Mouse (Mus musculus): ENCODE data around the gene Alg9.
"Not testable (repeated sequence)": the region's sequence is repeated elsewhere in the genome, so short reads cannot be mapped to it uniquely, and the experiment has no call there.

Alg9 gene

DNA sequence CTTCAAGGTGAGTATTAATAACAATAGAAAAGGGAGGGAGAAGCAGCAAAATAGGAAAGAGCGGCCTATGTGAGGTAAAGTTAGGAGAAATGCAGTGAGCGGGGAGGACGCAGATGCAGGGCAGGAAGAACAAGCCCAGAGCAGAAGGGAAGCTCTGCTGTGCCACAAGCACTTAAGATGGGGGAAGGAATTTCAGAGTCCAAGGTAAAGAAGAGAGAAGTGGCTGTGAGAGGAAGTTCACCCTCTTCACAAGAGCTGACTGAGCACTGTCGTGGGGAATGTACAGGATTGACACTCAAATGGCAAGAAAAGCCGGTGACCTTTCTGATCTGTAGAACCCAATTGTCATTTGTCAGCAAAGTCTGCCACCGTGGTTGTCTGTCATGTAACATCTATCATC is 43.2 kb downstream of the Alg9 start:
- peak in 1 of 2 experiments; percentile 24 for DNase-seq

DNA sequence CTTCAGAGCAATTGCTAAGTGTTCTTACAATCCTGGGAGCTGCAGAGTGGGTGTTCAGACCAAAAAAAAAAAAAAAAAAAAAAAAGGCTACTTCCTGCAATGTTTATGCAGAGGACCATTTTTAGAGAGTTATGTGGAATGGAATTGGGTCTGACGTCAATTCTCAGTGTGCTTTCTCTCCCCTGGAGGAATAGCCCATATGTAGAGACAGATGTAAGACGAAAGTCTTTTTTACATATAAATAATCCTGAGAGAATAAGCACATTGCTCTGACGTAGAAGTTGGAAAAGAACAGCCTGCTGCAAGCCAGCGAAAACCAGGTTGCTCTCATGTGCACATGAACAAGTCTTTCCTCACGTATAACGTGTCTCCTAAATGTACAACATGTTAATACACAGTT is 44.9 kb downstream of the Alg9 start:
- DNase-seq, result no peak

DNA sequence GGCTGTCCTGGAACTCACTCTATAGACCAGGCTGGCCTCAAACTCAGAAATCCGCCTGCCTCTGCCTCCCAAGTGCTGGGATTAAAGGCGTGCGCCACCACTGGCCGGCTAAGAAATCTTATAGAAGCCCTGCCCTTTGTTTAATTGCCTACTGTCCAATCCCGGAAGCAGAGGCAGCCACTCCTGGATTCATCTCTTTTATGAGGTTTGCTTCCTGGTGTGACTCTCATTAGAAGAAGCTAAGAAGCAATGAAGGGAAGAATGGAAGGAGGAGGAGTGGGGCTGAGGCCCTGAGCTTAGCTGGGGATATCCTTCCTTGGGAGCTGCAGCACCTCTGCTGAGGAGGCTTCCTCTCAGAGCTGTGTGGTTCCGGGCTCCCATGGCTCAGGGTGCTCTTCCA is 46.8 kb downstream of the Alg9 start:
- DNase-seq, result no peak

DNA sequence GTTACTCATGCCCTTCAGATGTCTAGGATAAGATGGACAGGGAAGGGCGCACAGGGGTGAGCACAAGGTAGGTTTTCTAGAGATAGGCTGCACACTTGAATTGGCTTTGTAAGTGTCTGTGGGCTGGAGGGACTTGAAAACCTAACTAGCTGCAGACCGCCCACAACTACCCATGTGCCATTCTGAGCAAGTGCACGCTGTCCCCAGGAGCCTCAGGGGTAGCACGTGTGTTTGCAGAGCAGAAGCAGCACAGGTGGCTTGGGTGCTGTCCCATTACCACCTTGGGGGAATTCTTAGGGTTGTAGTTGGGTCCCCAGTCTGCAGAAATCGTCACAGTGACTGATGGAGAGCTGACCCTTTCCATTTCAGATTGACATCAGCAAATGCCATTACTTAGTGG is 47.4 kb downstream of the Alg9 start:
- no peak for DNase-seq

DNA sequence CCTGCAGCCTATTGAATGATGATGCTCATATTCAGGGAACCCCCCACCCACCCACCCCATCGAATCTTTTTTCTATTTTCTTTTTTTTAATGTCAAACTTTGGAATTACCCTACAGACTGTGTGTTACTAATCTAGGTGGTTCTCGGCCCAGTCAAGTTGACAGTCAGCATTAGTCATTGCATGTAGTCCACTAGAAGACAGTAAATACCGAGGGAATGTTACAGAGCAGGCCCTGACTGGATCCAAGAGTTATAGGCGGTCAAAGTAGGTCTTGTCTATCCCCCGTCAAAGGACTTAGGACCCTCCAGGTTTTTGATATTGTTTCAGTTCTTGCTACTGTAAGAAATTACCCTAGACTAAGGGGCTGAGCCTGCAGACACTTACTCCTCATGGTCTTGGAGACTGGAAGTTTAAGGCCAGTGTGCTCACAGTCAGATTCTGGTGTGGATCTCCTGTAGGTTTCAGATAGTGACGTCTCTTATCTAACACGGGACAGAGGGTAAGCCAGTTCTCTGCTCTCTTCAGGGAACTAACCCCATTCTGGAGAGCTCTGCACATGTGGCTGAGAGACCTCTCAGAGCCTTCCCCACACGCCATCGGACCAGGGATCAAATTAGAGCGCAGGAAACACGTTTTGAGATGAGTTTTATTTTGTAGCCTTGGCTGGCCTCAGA is 49.1 kb downstream of the Alg9 start:
- DNase-seq, result no peak

DNA sequence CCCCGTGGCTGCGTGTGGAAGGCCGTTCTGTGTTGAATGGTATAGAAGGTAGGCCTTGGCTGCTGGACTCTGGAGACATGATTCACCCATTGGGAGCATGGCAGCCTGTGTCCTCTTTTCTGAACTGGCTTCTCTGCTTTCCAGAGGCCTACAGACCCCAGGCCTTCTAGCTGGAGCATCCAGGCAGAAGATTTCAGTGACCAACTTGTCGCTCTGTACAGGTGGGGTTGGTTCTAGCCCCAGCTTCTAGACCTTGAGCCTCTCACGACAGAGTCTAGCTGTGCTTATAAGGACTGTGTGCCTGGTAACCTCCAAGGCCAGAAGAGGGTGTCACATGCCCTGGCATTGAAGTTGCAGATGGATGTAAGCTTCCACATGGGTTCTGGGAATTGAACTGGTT is 56.7 kb downstream of the Alg9 start:
- no peak for DNase-seq

DNA sequence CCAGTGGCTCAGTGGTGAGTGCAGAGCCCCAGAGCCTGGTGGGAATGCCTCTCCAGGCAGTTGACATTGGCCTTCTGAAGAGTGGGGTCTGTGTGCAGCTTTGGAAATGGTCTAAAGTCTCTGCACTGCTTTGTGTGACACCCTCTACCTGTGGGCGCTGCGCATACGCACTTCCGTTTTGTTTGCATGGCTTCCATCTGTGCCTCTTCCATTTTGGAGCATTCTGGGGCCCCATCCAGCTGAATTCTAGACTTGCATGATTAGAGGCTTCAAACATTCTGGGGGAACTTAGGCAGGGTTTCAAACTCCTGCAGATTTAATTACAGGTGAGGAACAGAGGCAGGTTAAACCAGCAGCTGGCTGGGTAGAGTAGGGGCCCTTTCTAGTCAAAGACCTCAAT is 57.3 kb downstream of the Alg9 start:
- no peak for DNase-seq

DNA sequence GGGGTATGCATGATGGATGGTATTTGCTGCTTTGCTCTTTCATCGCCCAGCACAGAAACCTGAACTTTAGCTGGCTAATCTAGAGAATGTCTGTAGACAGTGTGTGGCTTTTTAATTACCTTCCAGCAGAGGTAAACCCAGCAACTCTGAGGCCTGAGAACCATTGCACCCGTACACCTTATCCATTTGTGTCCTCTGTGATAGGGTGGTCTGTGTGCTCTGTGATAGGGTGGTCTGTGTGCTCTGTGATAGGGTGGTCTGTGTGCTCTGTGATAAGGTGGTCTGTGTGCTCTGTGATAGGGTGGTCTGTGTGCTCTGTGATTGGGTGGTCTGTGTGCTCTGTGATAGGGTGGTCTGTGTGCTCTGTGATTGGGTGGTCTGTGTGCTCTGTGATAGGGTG is 57.8 kb downstream of the Alg9 start:
- DNase-seq, result not testable (repeated sequence)

DNA sequence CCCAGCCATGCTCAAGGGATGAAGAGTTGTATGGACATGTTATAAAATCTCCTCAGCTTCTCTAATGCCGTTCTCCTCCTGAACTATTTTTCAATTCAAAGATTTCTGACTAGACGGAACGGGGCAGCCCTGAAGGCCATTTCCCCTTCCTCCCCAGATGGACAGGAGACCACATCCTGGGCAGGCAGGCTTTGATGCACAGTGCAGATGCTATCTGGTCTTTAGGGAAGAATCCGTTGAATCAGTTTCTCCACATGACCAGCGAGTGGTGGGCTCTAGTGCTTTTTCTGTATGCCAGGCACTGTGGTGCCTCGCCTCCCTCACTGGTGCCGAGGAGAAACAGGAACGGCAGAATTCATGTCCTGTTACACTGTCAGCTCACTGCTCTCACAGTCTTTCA is 59.0 kb downstream of the Alg9 start:
- DNase-seq, result no peak

DNA sequence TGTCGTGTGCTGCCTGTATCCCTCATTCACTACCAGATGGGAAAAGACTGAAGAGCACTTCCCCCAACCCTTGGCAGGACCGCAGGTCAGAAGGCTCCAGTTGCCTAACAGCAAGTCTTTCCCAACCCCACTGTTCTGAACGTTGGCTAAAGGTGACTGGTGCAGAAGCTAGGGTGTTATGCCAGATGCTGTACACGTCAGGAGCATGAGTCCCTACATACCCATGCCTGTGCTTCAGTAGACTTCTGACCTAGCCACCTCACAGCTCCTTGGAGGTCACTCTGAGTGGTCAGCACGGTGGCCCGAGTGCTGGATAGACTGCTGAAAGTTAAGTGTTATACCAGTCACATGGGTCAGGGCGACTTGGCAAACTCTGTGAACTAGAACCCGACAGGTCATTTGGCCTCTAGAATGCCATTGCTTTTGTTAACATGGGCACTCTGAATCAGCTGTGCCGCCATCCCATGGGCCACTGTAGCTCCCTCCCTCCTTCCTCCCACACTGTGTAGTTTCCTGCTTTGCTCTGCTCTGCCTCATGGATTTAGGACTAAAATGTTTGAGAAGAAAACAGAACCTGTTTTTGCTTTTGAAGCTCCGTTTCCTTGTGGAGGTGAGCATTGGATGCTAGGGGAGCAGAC is 60.4 kb downstream of the Alg9 start:
- DNase-seq, result peak; percentile 81 to 87

DNA sequence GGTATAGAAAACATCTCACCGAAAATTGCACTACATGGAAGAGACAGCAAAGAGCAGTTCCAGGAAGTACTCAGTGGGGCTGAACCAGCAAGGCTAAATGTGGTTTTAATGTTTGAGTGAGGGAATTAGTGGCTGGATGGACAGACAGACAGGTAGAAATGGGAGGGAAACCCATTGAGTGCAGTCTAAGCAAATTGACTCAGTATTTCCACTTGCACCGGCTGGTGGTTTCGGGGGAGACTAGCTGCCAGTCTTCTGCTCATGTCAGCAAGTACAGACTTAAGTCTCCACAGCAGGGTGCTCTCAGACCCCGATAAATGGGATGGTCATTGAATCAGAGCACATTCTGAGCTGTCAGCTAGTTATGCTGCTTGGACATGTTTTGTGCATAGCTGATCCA is 61.3 kb downstream of the Alg9 start:
- no peak for DNase-seq

DNA sequence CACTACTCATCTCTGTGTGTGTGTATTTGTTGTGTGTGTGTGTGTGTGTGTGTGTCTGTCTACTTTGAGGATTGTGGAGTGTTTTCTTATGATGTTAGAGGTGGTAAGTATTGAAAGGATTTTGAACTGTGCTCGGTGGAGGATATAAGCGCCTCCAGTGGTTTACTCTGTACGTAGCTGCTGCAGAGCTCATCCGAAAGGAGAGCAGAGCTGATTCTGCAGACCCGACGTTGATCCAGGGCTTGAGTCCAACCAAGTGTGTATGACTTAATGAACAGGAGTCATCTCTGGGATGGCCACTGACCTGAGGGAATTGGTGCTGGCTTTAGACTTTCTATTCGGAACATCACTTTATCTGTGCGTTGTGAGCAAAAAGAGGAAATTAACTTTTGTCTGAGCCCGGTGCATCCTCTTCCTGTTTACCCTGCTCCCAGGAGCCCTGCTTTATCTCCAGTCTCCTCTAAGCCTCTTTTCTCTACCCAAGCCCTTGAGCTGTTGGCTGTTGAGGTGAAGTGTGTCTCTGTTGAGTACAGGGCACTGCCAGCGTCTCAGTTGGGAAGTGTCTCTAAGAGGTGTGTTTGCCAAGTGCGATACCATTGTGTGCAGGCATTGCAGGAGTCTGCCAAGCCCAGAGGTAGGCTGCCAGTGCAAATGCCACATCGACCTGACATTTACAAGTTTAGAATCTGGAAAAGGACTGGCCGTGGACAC is 66.4 kb downstream of the Alg9 start:
- DNase-seq, result peak; percentile 72 to 76

DNA sequence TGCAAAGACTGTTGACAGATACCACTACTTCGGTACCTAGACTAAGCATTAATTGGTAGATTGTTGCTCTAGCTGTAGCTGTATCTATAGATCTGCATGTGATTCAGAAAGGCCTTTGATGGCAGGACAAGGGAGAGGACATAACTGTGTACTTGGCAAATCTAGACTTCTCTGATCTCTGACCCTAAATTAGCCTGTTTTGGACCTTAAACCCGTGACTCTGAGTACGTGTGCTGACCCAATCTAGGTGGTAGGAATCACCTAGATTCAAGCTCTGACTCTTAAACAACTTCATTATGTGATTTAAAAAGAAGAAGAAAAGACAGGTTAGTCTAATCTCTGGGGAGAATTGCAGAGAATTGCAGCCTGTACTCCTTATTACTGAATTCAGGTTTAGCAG is 70.3 kb downstream of the Alg9 start, which contains the start of gene Ppp2r1b:
Gene Ppp2r1b, plus strand, starts transcription at position 221 of the 400 bp plus-strand sequence.
- DNase-seq, result no peak

DNA sequence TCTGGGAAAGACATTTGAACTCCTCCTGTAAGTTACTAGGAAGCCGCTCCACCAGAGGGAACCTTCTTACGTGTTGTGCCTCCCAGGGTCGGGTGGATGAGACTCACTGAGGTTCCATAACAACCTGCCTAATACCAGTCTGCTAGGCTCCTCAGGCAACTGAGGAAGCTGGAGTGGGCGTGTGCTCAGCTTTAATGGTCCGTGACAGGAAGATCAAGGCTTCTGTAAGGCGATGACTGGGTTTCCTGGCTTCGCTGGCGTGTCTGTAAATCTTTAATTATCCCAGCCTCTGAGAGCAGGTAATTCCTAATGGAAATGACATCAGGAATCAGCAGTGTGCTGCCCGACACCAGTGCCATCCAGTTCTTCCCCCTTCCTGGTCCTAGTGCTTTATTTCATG is 70.7 kb downstream of the Alg9 start:
- DNase-seq, result no peak

DNA sequence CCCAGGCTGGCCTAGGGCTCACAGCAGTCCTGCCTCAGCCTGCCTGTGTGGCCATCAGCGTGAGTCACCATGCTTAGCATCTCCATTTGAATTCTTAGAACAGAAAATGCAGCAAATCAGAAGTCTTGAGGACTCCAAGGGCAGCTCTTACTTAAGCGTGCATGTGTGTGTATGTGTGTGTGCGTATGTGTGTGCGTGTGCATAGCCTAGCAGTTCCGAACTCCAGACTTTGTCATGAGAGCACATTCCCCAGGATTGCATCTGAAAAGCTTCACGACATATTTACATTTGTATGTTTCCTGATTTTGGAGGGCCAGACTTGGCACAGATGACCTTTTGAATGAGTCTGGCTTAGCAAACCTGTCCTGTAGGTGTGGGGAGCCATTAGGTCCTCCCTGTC is 72.3 kb downstream of the Alg9 start:
- peak in 1 of 2 experiments; percentile 23 for DNase-seq

DNA sequence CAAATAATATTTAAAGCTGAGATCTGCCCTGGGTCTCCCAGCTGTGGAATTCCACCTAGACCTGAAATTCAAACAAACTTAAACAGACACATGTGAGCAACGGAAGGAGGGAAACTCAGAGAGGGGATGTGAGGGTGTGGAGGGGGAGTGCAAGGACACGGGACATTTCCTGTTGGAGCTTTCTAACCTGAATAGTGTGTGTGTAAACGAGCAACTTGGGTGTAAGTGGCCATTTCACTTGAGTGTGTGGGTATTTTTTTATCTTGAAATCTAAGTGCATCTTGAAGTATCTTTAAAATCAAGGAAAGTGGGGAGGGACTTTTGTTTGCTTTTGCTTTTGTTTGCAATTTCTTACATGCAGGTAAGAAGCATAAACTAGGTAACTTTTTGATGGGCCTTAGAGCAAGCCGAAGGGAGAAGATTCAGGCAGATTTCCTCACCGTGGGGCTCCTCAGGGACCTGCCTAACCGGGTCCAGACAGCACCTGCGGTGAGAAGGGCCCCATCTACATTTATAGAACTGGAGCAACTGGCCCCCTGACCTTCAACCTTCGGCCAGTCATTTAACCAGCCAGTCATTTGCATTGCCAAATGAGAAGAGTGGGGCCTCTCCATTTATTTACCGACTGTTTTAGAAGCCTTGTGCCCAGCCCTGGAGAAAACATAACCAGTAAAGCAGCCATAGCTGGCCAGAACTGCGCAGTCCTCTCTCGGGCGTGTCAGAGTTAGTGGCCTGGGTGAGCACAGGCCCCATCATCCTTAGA is 73.0 kb downstream of the Alg9 start:
- peak; percentile 15 to 42 for DNase-seq

DNA sequence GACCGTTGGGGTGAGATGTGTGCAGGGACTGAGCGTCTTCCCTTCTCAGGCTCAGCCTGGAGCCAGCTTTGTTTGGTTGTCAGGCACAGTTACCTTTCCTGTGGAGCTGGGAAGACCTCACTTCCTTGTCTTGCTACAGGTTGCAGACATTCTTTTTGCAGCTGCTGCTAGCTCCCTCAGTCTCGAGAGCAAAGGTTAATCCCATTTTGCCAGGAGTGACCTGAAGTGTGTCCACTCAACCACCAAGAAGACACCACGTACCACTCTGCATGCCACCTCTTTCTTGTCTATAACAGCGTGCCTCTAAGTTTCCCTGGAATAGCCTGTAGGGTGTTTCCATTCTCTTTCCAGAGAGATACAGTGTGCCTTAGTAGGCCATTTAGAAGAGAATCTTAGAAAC is 74.0 kb downstream of the Alg9 start:
- no peak for DNase-seq

DNA sequence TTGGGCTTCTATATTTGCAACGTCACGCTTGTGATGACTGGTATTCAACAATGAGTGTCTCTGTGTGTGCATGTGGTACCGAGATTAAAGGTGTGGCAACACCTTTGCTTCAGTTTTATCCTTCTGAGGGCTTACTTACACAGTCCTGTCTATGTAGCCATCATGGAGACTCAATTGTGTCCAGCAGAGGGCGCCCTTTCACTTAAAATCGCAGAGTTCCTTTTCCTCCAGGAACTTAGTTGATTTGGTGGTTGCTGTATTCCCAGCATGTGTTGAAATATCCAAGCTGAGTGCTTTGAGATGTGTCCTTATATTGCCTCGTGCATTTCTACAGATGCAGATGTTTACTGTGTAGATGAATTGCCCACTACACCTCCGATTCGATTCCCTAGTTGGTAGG is 74.4 kb downstream of the Alg9 start:
- peak; percentile 89 to 92 for DNase-seq

DNA sequence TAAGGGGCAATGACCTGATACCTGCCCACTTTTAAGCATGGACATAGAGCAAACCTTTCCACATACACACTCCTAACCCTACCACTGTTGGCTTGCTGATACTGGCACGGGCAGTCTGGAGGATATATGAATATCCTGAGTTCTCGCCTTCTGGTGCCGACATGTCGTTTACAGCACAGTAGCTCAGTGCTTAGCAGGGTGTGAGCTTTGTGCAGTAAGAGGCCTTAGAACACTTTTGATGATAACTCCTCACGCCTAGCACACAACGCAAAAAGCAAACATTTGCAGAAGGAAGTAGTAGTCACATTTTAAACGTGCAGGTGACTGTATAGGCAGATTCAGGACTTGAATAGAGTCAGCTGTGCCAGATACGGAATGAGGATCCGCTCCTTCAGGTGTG is 74.9 kb downstream of the Alg9 start:
- DNase-seq, result no peak

DNA sequence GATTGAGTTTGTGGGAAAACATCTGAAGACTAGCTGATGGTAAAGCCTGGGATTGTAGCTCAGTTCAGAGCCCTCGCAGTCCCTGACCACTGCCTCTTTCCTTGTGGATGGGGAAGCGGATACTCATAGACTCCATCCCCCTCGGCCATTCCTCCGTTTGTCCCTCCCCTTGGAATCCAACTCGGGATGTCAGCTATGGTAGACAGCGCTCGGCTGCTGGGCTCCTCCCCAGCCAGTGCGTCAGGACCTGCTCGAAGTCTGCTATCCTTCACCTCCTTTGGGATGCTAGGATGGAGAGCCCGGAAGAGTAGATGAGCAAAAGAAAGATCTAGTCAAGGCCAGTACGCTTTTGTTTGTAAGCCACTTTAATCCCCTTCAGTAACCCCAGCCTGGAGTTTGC is 75.5 kb downstream of the Alg9 start:
- DNase-seq, result no peak

DNA sequence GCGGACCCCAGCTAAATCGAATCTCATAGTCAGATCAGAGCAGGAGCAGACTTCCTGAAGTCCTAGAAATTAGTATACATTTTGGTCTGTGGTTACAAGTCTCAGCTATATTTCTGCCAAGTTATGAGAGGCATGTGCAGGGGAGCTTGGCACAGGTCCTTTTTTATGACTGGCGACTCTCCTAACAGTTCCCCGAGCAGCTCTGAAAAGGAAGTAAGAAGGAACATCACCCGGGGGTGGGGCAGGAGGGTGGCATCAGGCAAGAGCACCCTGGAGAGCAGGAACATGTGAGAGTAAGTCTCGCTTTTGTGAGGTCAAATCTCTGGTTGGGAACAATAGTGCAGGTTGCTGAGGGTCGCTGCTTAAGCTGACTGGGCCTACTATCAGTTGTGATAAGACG is 75.9 kb downstream of the Alg9 start:
- peak; percentile 42 to 66 for DNase-seq

DNA sequence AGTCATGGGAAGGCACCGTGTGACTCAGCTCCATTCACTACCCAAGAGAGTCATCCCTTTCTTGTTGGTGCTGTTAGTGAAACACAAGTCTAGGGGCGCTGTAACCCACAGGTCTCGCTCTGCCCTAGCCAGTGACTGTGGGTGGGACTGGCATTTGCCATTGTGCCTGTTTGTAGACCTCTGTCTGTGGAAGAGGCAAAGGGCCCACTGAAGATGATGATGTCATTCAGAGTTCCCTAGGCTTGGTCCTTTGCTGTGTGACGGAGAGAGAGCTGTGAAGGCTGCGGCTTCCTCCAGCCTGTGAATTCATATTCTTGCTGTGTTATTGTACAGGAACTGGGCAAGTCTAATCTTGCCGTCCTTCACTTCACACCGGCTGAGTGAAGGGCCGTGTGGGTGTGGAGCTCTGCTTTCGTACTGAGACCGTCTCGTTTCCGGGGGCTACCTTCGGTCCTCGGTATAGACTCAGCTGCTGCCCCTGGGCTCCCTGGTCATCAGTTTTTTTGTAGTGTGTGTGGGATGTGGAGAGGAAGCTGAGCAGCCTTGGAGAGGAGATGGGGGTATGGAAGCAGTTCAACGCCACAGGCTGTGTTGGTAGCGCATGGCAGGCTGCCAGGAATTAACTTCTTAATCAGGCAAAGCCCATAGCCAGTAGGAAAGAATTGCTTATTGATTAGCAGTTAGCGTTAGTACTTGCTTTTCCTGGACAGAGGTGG is 78.0 kb downstream of the Alg9 start:
- DNase-seq, result peak; percentile 9 to 26

DNA sequence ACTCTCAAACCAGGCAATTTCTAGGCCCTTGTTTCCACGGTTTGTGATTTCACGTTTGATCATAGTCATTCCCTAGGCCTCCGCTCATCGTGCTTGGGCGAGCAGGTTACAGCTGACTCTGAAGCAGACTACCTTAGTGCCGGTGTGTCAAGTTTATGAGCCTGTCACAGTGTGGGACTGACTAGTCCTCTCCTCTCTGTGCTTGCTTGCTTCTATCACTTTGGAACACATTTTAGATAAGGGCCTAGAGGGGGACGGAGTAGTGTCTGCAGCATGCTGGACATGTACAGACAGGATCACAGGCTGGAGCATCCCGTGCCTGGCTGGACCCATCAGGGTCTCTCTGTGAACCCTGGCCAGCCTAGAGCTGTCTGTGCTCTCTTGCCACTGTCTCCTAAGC is 79.6 kb downstream of the Alg9 start:
- DNase-seq, result no peak

Data from lung, adult 18-20 months (tissue).